Mouse (Mus musculus): ENCODE measurements around the gene Wdr83os.
A peak's percentile ranks its signal among the peaks of the same experiment; 100 is the strongest.

Wdr83os gene

GRCm38 (mm10) chr8:85080532-85081215 is at the start of gene Wdr83os:
Wdr83os (plus strand) TSS chr8:85080740.
- no peak for DNase-seq (ENCODE audit: low spot score)

GRCm38 (mm10) chr8:85032622-85033311 is 47.8 kb upstream of the Wdr83os start:
- no peak for DNase-seq (ENCODE audit: low spot score)

- no peak for DNase-seq (ENCODE audit: low spot score)
Measured at GRCm38 (mm10) chr8:85033867-85034266, 46.7 kb upstream of the Wdr83os start.

- peak; percentile 30 for DNase-seq (ENCODE audit: low spot score)
Measured at GRCm38 (mm10) chr8:85034764-85035163, 45.8 kb upstream of the Wdr83os start.

GRCm38 (mm10) chr8:85035165-85035727 is 45.3 kb upstream of the Wdr83os start:
- DNase-seq (ENCODE audit: low spot score) = no peak

GRCm38 (mm10) chr8:85035728-85036310 is 44.7 kb upstream of the Wdr83os start:
- DNase-seq (ENCODE audit: low spot score) = no peak

- DNase-seq (ENCODE audit: low spot score) = peak; percentile 61
Measured at GRCm38 (mm10) chr8:85036381-85036717, 44.2 kb upstream of the Wdr83os start.

GRCm38 (mm10) chr8:85036718-85037365 is 43.7 kb upstream of the Wdr83os start, which contains the start of gene Tnpo2:
Tnpo2 (plus strand) TSS chr8:85036915.
- DNase-seq (ENCODE audit: low spot score) = peak; percentile 84

GRCm38 (mm10) chr8:85037366-85037680 is 43.2 kb upstream of the Wdr83os start:
- DNase-seq (ENCODE audit: low spot score) = no peak

GRCm38 (mm10) chr8:85037681-85038531 is 42.6 kb upstream of the Wdr83os start:
- peak; percentile 30 for DNase-seq (ENCODE audit: low spot score)

GRCm38 (mm10) chr8:85043619-85044018 is 36.9 kb upstream of the Wdr83os start:
- DNase-seq (ENCODE audit: low spot score) = no peak

- DNase-seq (ENCODE audit: low spot score) = no peak
Measured at GRCm38 (mm10) chr8:85057367-85057766, 23.2 kb upstream of the Wdr83os start.

GRCm38 (mm10) chr8:85059879-85060616 is 20.5 kb upstream of the Wdr83os start, which contains the start of gene Fbxw9:
Fbxw9 (plus strand) TSS chr8:85060055.
- peak; percentile 72 for DNase-seq (ENCODE audit: low spot score)

- no peak for DNase-seq (ENCODE audit: low spot score)
Measured at GRCm38 (mm10) chr8:85062603-85063002, 17.9 kb upstream of the Wdr83os start.

- no peak for DNase-seq (ENCODE audit: low spot score)
Measured at GRCm38 (mm10) chr8:85065213-85065612, 15.3 kb upstream of the Wdr83os start.

GRCm38 (mm10) chr8:85067155-85067554 is 13.4 kb upstream of the Wdr83os start:
- no peak for DNase-seq (ENCODE audit: low spot score)

GRCm38 (mm10) chr8:85067982-85068381 is 12.6 kb upstream of the Wdr83os start, which contains the start of gene Gm5741:
Gm5741 (minus strand) TSS chr8:85067982.
- DNase-seq (ENCODE audit: low spot score) = no peak

GRCm38 (mm10) chr8:85071041-85071440 is 9.5 kb upstream of the Wdr83os start:
- no peak for DNase-seq (ENCODE audit: low spot score)

GRCm38 (mm10) chr8:85071514-85072281 is 8.8 kb upstream of the Wdr83os start, which contains the start of gene Dhps:
Dhps (plus strand) TSS chr8:85071757.
- peak; percentile 69 for DNase-seq (ENCODE audit: low spot score)

Measured in ovary, postnatal 10 days (tissue).